Mouse (Mus musculus): ENCODE data around the gene Ssh2. TPM values are rescaled to one million over a fixed set of nuclear protein-coding genes. Genes with fewer than 3 reads are reported as not detected.

The Ssh2 gene
- polyA plus RNA-seq (2016; fragmentation: Nextera tagmentation; extraction: Ambion mirVana), result 13.8 and 14.3 TPM in 2 replicates

- peak within 1 kb of the TSS; percentile 88 for H3K9ac ChIP-seq
- WGBS, result under 1% methylated on average over 78 of the region's 82 CpGs
Observed at GRCm38 (mm10) chr11:77215951-77216760, at the start of gene Ssh2. Ssh2 (plus strand) TSS chr11:77216287.

GRCm38 (mm10) chr11:77173731-77174130 is 42.4 kb upstream of the Ssh2 start:
- no peaks in the 10 kb centered on the region for H3K4me1 ChIP-seq
- WGBS, result 54% methylated on average over 4 of the region's 4 CpGs
- no peak overlapping the region for H3K9ac ChIP-seq
- H3K27me3 ChIP-seq (replicated peaks), result no peaks in the 10 kb centered on the region
- no peaks in the 10 kb centered on the region for H3K9me3 ChIP-seq
- no peak overlapping the region for H3K4me3 ChIP-seq
- H3K4me2 ChIP-seq (replicated peaks), result no peak overlapping the region
- no peak for ATAC-seq (ENCODE audit: low FRiP score, low read depth)
- no peak overlapping the region for H3K27ac ChIP-seq
- no peaks in the 10 kb centered on the region for H3K36me3 ChIP-seq

More at GRCm38 (mm10) chr11:77215951-77216760, at the start of gene Ssh2:
- ATAC-seq (ENCODE audit: low FRiP score, low read depth), result peak; percentile 90
- H3K36me3 ChIP-seq, result no peaks in the 10 kb centered on the region
- H3K27ac ChIP-seq, result peak within 1 kb of the TSS; percentile 92
- H3K27me3 ChIP-seq (replicated peaks), result no peaks in the 10 kb centered on the region
- H3K4me2 ChIP-seq (replicated peaks), result peak within 1 kb of the TSS; percentile 83
- H3K4me1 ChIP-seq, result peaks cover 13% of the 10 kb centered on the region; the same call in 1 of the 2 replicates
- H3K9me3 ChIP-seq, result no peaks in the 10 kb centered on the region
- H3K4me3 ChIP-seq, result peak within 1 kb of the TSS; percentile 71

- no peak for ATAC-seq (ENCODE audit: low FRiP score, low read depth)
- WGBS, result 69% methylated on average over 7 of the region's 7 CpGs
- Histone ChIP-seq H3K4me2 (replicated peaks) (no peak overlapping the region), H3K9ac (no peak overlapping the region), H3K36me3 (no peaks in the 10 kb centered on the region), H3K27me3 (replicated peaks) (no peaks in the 10 kb centered on the region), H3K27ac (no peak overlapping the region), H3K9me3 (no peaks in the 10 kb centered on the region), H3K4me1 (no peaks in the 10 kb centered on the region), H3K4me3 (no peak overlapping the region)
Observed at GRCm38 (mm10) chr11:77174531-77174930, 41.6 kb upstream of the Ssh2 start.

- H3K4me1 ChIP-seq, result no peaks in the 10 kb centered on the region
- no peak overlapping the region for H3K9ac ChIP-seq
- no peak overlapping the region for H3K4me3 ChIP-seq
- 92% methylated on average over 3 of the region's 3 CpGs for WGBS
- no peaks in the 10 kb centered on the region for H3K27me3 ChIP-seq (replicated peaks)
- H3K27ac ChIP-seq, result no peak overlapping the region
- H3K9me3 ChIP-seq, result no peaks in the 10 kb centered on the region
- no peaks in the 10 kb centered on the region for H3K36me3 ChIP-seq
- ATAC-seq (ENCODE audit: low FRiP score, low read depth), result no peak
- no peak overlapping the region for H3K4me2 ChIP-seq (replicated peaks)
Observed at GRCm38 (mm10) chr11:77179771-77180170, 36.3 kb upstream of the Ssh2 start.

GRCm38 (mm10) chr11:77180886-77181285 is 35.2 kb upstream of the Ssh2 start:
- H3K4me1 ChIP-seq, result no peaks in the 10 kb centered on the region
- no peak overlapping the region for H3K9ac ChIP-seq
- WGBS, result 72% methylated on average over 4 of the region's 4 CpGs
- H3K27me3 ChIP-seq (replicated peaks), result no peaks in the 10 kb centered on the region
- no peak for ATAC-seq (ENCODE audit: low FRiP score, low read depth)
- no peaks in the 10 kb centered on the region for H3K9me3 ChIP-seq
- no peak overlapping the region for H3K4me3 ChIP-seq
- no peak overlapping the region for H3K4me2 ChIP-seq (replicated peaks)
- no peaks in the 10 kb centered on the region for H3K36me3 ChIP-seq
- no peak overlapping the region for H3K27ac ChIP-seq

- Histone ChIP-seq H3K4me2 (replicated peaks) (no peak overlapping the region), H3K9ac (no peak overlapping the region), H3K27me3 (replicated peaks) (no peaks in the 10 kb centered on the region), H3K27ac (no peak overlapping the region), H3K4me3 (no peak overlapping the region), H3K36me3 (no peaks in the 10 kb centered on the region), H3K4me1 (no peaks in the 10 kb centered on the region), H3K9me3 (no peaks in the 10 kb centered on the region)
- WGBS, result 75% methylated on average over 5 of the region's 5 CpGs
- no peak for ATAC-seq (ENCODE audit: low FRiP score, low read depth)
Observed at GRCm38 (mm10) chr11:77181528-77181927, 34.6 kb upstream of the Ssh2 start.

- H3K4me1 ChIP-seq, result no peaks in the 10 kb centered on the region
- H3K36me3 ChIP-seq, result no peaks in the 10 kb centered on the region
- H3K9ac ChIP-seq, result no peak overlapping the region
- ATAC-seq (ENCODE audit: low FRiP score, low read depth), result no peak
- H3K27me3 ChIP-seq (replicated peaks), result no peaks in the 10 kb centered on the region
- no peak overlapping the region for H3K27ac ChIP-seq
- H3K9me3 ChIP-seq, result no peaks in the 10 kb centered on the region
- 77% methylated on average over 2 of the region's 2 CpGs for WGBS
- no peak overlapping the region for H3K4me2 ChIP-seq (replicated peaks)
- H3K4me3 ChIP-seq, result no peak overlapping the region
Observed at GRCm38 (mm10) chr11:77182041-77182440, 34.0 kb upstream of the Ssh2 start.

- Histone ChIP-seq H3K4me1 (no peaks in the 10 kb centered on the region), H3K9me3 (no peaks in the 10 kb centered on the region), H3K9ac (no peak overlapping the region), H3K27me3 (replicated peaks) (no peaks in the 10 kb centered on the region), H3K27ac (no peak overlapping the region), H3K4me2 (replicated peaks) (no peak overlapping the region), H3K36me3 (no peaks in the 10 kb centered on the region), H3K4me3 (no peak overlapping the region)
- no peak for ATAC-seq (ENCODE audit: low FRiP score, low read depth)
- WGBS, result 66% methylated on average over 2 of the region's 2 CpGs
Observed at GRCm38 (mm10) chr11:77182616-77183015, 33.5 kb upstream of the Ssh2 start.

- Histone ChIP-seq H3K4me2 (replicated peaks) (no peak overlapping the region), H3K4me1 (no peaks in the 10 kb centered on the region), H3K36me3 (no peaks in the 10 kb centered on the region), H3K27me3 (replicated peaks) (no peaks in the 10 kb centered on the region), H3K27ac (no peak overlapping the region), H3K4me3 (no peak overlapping the region), H3K9ac (no peak overlapping the region), H3K9me3 (no peaks in the 10 kb centered on the region)
- no peak for ATAC-seq (ENCODE audit: low FRiP score, low read depth)
- WGBS, result 72% methylated on average over 2 of the region's 2 CpGs
Observed at GRCm38 (mm10) chr11:77184926-77185325, 31.2 kb upstream of the Ssh2 start.

GRCm38 (mm10) chr11:77188868-77189267 is 27.2 kb upstream of the Ssh2 start, which contains the start of gene Efcab5:
Efcab5 (minus strand) TSS chr11:77188968.
- Histone ChIP-seq H3K4me1 (peaks cover 6% of the 10 kb centered on the region; the same call in 1 of the 2 replicates), H3K4me3 (no peak within 1 kb of the TSS), H3K9ac (no peak within 1 kb of the TSS), H3K27me3 (replicated peaks) (0 out of 2 replicates have a peak, but pooled peaks cover 3% of the 10 kb centered on the region), H3K9me3 (no peaks in the 10 kb centered on the region), H3K4me2 (replicated peaks) (no peak within 1 kb of the TSS), H3K27ac (no peak within 1 kb of the TSS), H3K36me3 (no peaks in the 10 kb centered on the region)
- 88% methylated on average over 6 of the region's 6 CpGs for WGBS
- ATAC-seq (ENCODE audit: low FRiP score, low read depth), result no peak

- no peak for ATAC-seq (ENCODE audit: low FRiP score, low read depth)
- Histone ChIP-seq H3K4me2 (replicated peaks) (no peak overlapping the region), H3K36me3 (no peaks in the 10 kb centered on the region), H3K9me3 (no peaks in the 10 kb centered on the region), H3K4me1 (peaks cover 6% of the 10 kb centered on the region; the same call in 1 of the 2 replicates), H3K4me3 (no peak overlapping the region), H3K9ac (no peak overlapping the region), H3K27ac (no peak overlapping the region), H3K27me3 (replicated peaks) (0 out of 2 replicates have a peak, but pooled peaks cover 16% of the 10 kb centered on the region)
- WGBS, result 40% methylated on average over 5 of the region's 5 CpGs
Observed at GRCm38 (mm10) chr11:77193410-77193809, 22.7 kb upstream of the Ssh2 start.

- H3K4me2 ChIP-seq (replicated peaks), result no peak overlapping the region
- H3K9ac ChIP-seq, result no peak overlapping the region
- no peak overlapping the region for H3K27ac ChIP-seq
- 0 out of 2 replicates have a peak, but pooled peaks cover 16% of the 10 kb centered on the region for H3K27me3 ChIP-seq (replicated peaks)
- WGBS, result 20% methylated on average over 6 of the region's 6 CpGs
- H3K9me3 ChIP-seq, result no peaks in the 10 kb centered on the region
- peaks cover 6% of the 10 kb centered on the region; the same call in 1 of the 2 replicates for H3K4me1 ChIP-seq
- ATAC-seq (ENCODE audit: low FRiP score, low read depth), result no peak
- no peak overlapping the region for H3K4me3 ChIP-seq
- no peaks in the 10 kb centered on the region for H3K36me3 ChIP-seq
Observed at GRCm38 (mm10) chr11:77193941-77194553, 22.0 kb upstream of the Ssh2 start.
